Mouse (Mus musculus): ENCODE measurements around the gene Gm28778.
"Not testable (repeated sequence)": the region's sequence is repeated elsewhere in the genome, so short reads cannot be mapped to it uniquely, and the experiment has no call there.

Gm28778 gene

DNA sequence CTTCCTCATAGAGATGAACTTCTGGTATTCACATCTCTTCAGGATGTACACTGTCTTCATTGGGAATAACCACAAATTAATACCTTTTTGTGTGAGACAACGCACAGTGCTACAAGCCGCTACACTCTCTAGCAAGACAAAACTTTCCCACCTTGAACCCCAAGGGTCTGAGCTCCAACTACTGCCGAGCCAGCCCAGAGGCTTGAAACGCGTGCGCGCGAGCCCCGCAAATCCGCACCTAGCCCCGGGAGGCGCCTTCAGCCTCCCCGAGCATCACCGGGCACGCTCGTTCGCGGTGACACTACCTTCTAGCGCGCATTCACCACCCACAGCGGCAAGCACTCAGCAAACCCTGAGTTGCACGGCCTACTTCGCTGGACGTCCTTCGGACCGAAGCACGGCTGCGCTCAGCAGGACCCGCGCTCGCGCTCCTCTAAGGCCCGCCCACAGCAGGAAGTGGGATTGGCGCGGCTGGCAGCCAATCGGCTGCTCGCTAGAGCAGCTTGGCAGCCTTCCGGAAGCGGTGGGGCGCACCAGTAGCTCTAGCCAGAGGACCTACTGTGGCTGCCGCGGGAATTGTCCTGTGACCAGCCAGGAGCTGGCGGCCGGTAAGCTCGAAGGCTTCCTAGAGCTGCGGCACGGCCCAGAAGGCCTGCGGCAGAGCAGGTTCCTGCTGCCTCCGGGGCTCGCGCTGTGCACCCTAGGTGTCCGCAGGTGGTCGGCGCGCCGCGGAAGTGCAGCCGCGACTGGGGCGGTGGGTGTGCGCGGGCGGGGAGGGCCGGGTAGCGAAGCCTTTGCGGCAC lies at the start of gene Gm28778, which contains the start of the genes Pms1 and Ormdl1:
Gene Gm28778 (plus strand): TSS at position 531 of the 803 bp plus-strand sequence.
Gene Pms1 (minus strand): TSS at position 438 of the 803 bp plus-strand sequence.
Gene Ormdl1 (plus strand): TSS at position 515 of the 803 bp plus-strand sequence.
- DNase-seq (ENCODE audit: low spot score in 2 of 2): peak; percentile 90 to 94

DNA sequence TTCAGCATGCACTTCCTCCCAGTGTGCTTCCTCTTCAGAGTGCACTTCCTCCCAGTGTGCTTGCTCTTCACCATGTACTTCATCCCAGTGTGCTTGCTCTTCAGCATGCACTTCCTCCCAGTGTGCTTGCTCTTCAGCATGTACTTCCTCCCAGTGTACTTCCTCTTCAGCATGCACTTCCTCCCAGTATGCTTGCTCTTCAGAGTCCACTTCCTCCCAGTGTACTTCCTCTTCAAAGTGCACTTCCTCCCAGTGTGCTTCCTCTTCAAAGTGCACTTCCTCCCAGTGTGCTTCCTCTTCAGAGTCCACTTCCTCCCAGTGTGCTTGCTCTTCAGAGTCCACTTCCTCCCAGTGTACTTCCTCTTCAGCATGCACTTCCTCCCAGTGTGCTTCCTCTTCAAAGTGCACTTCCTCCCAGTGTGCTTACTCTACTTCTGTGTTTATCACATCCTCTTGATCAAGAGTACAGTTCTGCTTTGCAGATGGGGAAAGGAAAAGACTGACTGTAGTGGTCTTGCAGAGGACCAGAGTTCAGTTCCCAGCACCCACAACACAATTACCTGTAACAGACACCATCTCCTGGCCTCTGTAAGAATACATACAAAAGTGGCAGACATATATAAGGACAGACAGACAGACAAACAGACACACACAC lies 31.8 kb upstream of the Gm28778 start:
- DNase-seq (ENCODE audit: low spot score in 2 of 2): not testable (repeated sequence)

DNA sequence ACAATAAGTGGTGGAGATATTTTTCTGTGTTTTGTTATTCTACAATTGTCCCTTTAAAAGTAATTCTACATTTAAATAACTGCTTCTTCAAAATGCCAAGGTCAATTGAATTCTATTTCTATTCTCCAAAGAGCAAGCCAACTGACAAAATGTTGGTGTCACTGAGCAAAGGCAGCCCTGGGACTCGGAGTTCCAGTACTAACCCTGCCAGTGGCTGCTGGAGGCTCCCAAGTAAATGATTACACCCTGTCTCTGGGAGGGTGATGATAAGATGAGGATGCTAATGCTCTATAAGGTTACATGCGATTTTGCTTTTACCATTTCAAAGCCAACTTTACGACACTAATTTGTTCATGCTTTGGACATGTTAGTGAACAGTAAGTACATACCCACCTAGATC lies 27.0 kb upstream of the Gm28778 start:
- DNase-seq (ENCODE audit: low spot score in 2 of 2): no peak

DNA sequence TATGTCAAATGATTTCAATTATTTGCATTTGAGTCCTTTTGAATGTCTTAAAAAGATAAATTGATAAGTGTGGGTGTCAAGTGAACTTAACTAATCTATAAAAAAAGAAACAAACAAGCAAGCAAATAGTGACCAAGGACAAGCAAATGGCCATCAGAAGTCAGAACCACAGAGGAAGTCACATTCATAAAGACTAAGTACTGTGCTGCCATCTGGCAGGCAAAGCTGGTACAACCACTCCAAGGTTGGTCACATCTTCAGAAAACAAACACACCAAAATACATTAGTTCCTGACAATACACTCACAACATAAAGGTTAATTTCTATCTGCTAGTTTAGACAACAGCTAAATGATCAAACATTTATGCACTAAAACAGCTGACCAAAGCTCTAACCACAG lies 24.3 kb upstream of the Gm28778 start:
- DNase-seq (ENCODE audit: low spot score in 2 of 2): peak in 1 of 2 experiments; percentile 27

DNA sequence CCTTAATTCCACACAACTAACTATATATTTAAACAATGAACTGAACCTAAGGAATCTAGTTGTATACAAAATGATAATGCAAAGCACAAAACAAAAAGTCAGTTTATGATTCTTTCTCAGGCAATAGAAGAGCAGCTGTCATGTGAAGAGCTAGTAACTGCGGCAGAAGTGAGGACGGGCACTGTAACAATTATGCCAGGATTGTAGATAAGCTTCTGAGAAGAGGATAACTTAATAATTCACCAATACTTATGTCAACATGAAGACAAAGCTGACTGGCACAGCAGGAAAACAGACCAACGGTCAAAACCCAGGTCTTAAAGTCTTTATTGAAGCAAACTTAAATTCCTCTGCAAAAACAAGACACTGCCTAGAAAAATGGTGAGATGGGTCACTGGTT lies 5.7 kb upstream of the Gm28778 start:
- DNase-seq (ENCODE audit: low spot score in 2 of 2): no peak

DNA sequence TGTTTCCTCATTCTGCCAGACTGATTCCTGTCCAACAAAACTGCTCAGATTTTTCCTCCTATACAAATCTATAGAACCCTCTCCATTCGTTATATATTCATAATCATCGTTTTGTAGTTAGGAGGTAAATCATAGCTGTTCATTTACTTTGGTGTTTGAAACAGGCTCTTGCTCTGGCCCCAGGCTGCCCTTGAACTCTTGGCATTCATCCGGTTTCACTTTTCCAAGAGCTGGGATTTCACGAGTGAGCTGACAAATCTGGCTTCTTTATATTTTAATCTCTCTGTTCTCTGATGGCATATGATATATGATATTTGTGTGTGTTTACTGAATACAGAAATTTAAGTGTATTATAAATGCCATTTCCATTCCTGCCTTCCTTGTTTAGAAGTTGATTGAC lies 3.6 kb downstream of the Gm28778 start:
- no peak for DNase-seq (ENCODE audit: low spot score in 2 of 2)

DNA sequence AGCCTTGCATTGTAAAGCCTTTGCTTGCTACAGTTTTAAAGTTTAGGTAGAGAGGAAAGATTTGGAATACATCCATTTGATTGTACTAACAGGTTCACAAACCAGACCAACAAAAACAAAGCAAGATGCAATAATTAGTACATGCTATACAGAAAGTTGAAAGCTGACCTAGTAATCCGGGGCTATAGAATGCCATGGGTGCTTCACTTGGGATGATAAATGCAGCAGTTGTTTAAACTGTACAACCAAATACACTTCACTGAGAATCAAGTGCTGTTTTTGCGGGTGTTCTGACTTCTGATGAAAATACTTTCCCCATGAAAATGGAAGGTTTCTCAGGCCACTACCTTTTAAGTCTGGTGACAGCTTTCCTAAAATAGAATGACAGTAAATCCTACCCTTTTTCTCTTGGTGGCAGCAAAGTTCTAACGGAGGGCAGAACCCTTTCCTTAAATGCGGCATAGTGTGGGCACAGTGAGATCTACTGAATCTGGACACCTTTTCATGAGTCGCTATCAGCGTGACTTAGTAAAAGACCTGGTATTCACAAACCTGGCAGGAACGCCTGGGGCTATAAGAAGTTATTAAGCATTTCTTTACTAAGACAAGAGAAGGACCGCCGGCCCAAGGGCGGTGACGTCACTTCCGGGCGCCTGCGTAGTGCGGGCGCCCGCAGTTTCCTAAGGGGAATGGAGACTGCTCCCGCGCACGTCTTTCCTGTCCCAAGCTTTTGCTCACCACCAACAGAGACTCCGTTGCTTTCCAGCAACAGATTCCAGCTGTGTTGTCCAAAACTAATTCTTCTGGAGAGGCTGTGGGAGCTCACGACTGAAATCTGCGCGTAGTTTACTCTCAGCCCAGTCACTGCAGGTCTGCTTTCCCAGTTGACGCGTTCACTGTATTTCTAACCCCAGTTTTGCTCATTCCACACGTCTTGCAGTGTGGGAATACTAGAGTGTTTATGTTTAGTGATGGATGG lies 16.4 kb downstream of the Gm28778 start, which contains the start of gene Osgepl1:
Gene Osgepl1 (plus strand): TSS at position 636 of the 979 bp plus-strand sequence.
- peak; percentile 82 to 90 for DNase-seq (ENCODE audit: low spot score in 2 of 2)

DNA sequence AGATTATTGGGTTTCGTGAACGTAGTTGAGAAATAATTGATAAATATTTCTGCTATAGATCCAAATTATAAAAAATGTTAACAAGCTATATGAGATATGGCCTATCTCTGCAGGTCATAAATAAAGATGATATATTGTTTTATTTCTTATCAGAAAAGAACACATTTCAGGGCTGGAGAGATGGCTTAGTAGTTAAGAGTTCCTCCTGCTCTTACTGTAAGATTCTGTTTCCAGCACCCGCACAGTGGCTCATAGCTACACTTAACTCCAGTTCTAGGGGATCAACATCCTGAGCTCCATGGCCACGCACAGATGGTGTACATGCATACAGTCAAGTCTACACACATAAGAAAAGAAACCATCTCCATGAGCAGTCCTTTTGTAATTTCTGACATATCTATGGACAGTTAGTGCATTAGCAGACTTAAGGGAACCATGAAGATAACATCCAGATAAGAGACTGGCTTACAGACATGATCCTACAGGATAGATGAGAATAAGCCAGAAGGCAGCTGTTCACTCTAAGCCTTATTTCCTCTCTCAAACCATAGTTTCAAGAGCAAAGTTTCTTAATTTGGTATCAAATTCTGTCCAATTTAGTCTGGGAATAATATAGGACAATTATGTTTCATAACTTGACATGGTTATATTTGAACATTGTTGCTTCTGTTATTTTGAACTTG lies 24.9 kb downstream of the Gm28778 start:
- DNase-seq (ENCODE audit: low spot score in 2 of 2): no peak

DNA sequence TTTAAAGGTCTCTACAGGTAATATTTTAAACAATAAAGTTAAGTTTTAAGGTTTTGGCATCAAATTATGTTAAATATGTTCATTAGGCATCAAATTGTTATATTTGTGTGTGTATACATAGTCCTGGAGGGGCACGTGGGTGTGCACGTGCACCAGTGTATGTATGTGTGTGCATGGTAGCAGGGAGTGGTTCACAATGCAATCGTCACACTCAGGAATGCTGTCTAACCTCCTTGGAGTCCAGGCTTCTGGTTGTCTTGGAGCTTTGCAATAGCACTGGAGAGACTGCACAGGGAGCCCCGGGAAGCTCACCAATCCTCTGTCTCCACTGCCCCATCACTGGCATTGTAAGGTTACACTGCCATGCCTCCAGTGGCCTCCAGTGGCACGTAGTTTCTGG lies 26.3 kb downstream of the Gm28778 start:
- DNase-seq (ENCODE audit: low spot score in 2 of 2): no peak

DNA sequence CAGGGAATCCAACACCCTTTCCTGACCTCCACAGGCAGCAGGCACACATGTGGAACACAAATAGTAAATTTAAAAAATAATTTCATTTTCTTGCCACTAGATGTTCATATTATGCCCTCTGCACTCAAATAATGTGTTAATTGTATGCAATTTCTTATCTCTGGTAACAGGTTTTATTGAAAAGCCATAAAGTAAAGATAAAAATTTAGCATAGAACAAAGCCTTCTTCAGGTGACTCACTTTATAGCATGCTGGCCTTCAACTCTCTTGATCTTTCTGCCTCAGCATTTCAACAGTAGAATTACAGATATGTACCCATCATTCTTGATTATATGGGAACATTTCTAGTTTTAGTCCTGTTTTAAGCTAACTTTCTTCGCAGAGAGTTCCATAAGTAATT lies 27.4 kb downstream of the Gm28778 start:
- DNase-seq (ENCODE audit: low spot score in 2 of 2): no peak

DNA sequence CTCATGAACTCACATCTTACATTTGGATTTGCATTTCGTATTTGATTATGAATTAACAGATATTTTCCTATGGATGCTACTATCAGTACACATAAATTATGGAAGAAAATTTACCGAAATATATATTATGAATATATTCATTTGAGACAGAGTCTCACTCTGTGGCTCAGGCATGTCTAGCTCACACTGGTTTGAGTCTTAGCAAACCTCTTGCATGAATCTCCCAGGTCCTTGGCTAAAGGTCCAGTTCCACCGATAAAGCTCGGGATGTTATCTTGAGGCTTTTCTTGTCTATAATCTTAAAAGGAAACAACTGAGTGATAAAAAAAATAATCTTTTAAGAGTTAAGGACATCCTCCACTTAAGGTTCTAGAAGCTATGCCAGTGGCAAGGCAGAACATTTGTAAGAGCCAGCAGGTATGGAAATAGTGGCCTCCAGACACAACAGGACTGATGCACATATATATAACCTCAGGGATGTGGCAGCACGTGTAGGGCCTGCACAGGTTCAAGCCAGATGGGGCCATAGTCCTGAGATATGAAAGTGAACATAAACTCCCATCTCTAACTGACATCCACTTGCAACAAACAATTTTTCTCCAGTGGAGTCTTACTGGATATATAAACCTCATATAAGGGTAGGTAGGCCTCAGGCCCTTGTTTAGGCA lies 28.1 kb downstream of the Gm28778 start:
- no peak for DNase-seq (ENCODE audit: low spot score in 2 of 2)

DNA sequence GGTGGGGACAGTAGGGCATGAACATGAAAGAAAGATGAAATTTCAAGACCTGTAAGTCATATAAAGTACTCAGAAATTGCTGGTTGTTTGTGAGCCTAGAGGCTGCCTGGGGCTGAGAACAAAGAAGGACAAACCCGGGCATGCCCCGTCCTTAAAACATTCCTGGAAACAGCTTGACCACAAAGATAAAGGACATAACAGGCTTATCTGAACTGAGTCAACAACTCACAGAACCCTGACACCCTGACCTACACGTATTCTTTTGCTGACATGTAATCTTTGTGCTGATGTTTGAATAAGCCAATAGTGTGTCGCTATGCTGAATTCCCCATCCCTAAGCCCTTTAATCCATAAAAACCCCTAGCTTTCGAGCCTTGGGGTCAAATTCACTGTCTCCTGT lies 36.6 kb downstream of the Gm28778 start:
- DNase-seq (ENCODE audit: low spot score in 2 of 2): not testable (repeated sequence)

DNA sequence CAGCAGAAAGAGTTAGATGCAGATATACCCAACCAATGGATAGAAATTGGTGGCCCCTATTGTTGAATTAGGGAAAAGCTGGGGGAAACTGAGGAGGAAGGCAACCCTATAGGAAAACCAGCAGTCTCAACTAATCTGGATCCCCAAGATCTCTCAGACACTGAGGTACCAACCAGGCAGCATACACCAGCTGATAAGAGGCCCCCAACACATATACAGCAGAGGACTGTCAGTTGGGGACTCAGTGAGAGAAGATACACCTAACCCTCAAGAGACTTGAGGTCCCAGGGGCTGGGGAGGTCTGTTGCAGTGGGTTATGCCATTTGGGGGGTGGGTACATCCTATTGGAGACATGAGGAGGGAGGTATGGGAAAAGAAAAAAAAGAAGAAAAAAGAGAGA lies 38.6 kb downstream of the Gm28778 start:
- DNase-seq (ENCODE audit: low spot score in 2 of 2): no peak

DNA sequence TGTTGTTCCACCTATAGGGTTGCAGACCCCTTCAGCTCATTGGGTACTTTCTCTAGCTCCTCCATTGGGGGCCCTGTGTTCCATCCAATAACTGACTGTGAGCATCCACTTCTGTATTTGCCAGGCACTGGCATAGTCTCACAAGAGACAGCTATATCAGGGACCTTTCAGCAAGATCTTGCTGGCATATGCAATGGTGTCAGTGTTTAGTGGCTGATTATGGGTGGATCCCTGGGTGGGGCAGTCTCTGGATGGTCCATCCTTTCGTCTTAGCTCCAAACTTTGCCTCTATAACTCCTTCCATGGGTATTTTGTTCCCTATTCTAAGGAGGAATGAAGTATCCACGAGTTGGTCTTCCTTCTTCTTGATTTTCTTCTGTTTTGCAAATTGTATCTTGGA lies 40.5 kb downstream of the Gm28778 start:
- not testable (repeated sequence) for DNase-seq (ENCODE audit: low spot score in 2 of 2)

DNA sequence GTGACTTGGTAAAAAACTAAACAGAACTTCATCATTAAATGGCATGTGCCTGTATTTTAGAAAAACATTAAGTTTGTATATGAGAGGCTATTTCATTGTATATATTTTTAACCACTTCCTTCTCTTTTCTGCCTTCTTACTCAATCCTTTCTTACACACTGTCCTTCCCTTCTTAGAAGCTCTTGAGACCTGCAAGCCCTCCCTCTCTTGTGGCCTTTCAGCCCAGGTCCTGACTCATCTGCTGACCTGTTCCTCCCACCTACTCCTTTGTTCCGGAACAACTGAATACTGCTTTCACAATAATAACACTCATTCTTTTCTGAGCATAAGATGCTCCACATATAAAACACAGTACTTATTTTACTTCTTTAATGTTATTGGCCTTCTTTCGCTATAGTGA lies 44.2 kb downstream of the Gm28778 start:
- DNase-seq (ENCODE audit: low spot score in 2 of 2): no peak

DNA sequence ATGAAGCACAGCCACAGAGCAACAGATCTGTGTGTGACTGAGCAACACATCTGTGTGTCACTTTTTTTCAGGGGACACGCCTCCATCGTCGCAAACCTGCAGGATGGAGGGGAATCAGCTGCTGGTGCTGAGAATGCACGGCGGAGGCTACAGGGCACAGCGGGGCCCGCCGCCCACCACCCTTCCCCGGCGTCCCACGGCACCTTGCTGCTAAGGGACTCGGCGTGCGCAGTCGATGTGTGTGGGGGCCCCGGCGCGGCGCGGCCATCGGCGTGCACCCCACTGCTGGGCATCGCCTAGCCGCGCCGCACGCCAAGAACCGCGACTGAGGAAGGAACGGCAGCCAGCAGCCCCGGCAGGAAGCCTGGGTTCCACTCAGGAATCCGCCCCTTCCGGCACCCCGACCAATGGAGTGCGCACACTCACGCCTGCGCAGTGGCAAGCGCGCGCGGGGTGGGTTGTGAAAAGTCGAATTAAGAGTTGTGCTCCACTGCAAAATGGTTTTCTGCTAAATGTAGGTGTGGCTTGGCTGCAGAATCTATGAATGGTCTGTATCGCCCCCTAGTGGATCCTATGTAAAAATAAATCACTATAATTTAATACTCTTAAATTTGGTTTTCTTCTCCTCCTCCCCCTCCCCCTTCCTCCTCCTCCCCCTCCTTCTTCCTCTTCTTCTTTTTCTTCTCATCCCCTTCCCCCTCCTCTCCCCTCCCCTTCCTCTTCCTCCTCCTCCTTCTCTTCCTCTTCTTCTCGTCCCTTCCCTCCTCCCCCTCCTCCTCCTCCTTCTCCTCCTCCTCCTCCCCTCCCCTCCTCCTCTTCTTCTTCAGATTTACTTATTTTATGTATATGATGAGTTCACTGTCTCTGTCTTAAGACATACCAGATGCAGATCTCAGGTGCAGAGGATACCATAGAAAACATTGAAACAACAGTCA lies 55.7 kb downstream of the Gm28778 start, which contains the start of the genes Asdurf, Gm28551 and Asnsd1:
Gene Asdurf (minus strand): TSS at position 293 of the 935 bp plus-strand sequence.
Gene Gm28551 (minus strand): TSS at position 341 of the 935 bp plus-strand sequence.
Gene Asnsd1 (minus strand): TSS at position 426 of the 935 bp plus-strand sequence.
- DNase-seq (ENCODE audit: low spot score in 2 of 2): peak; percentile 96

DNA sequence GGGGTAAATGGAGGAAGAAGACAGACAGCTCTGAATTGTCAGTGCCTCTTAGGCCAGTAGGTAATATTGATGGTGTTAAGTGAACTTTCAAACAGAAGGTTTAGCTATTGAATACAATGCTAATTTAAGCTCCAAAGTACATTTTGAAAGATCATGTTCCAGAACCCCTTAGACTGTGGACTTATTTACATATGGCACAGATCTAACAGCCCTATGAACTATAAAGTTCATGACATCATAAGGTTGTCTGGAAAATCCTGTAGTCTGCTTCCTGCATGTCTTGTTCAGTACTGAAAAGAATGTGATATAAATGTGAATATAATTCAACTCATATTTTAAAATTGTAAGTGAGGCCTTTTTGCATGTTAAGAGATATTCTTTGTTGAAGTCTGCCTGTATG lies 62.1 kb downstream of the Gm28778 start:
- DNase-seq (ENCODE audit: low spot score in 2 of 2): no peak
